ENCODE assay signal across 26 mouse cellular contexts in the genomic region with DNA sequence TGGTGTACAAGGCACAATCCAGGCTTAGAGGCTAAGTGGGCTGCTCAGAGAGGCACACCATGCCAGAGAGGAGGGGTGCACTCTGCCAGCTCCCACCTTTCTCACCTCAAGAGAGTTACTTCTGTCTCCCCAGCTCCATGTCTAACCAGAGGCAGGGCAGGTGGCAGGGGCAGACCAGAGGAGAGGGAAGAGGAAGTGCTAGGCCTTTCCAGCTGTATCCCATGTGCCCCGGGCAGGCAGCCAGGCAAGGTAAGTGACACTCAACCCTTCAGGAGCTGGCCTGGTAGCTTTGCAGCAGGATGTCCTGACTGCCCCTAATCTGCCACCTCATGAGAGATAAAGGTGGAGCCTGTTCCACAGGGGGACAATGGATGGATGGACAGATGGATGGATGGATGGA. TPM values are rescaled to one million over a fixed set of nuclear protein-coding genes. Genes with fewer than 3 reads are reported as not detected.
A peak's percentile ranks its signal among the peaks of the same experiment; 100 is the strongest.
DNase-seq lines count a peak whose midpoint lies in the region; ATAC-seq lines count a peak whose summit lies in the region.
"Had no signal": no experiment of that assay in that cellular context is flagged by ENCODE, and none has a peak within 500 bp of the region (broad histone marks: within the 10 kb centered on the region; RNA-seq: fewer than 3 reads in every experiment).

No protein-coding gene starts in this region.

- DNase-seq in hindbrain, embryonic 10.5 days (ENCODE audit: low spot score) = no peak
- DNase-seq in lung, postnatal 25 days (ENCODE audit: low spot score) = peak; percentile 20
- DNase-seq in lung, postnatal 14 days = no peak
- peak; percentile 19 for DNase-seq in limb, embryonic 11.5 days (ENCODE audit: low spot score)
- DNase-seq: adrenal gland, adult 8-10 months; adrenal gland, postnatal 25 days; cerebellum, adult 11-12 months; cerebellum, adult 8-10 months; cerebellum, postnatal 36 days; embryo, embryonic 11 days; gastrocnemius, postnatal 10 days; gastrocnemius, postnatal 36 days; heart, adult 18-20 months; heart, postnatal 14 days; heart, postnatal 4 days had no signal

- H3K36me3 ChIP-seq in hindbrain, embryonic 10.5 days = no peaks in the 10 kb centered on the region
- H3K36me3 ChIP-seq in hindbrain, embryonic 12.5 days = no peaks in the 10 kb centered on the region
- H3K36me3 ChIP-seq in embryonic facial prominence, embryonic 12.5 days = no peaks in the 10 kb centered on the region
- no peaks in the 10 kb centered on the region for H3K36me3 ChIP-seq in limb, embryonic 11.5 days (ENCODE audit: control insufficient read depth, insufficient read depth, low read length)
- H3K36me3 ChIP-seq in kidney, embryonic 14.5 days (ENCODE audit: control insufficient read depth, insufficient read depth, low read length) = no peaks in the 10 kb centered on the region
- H3K36me3 ChIP-seq: embryonic facial prominence, embryonic 15.5 days; heart, embryonic 13.5 days; hindbrain, embryonic 13.5 days; intestine, embryonic 15.5 days had no signal

- no peak overlapping the region for H3K9ac ChIP-seq in hindbrain, embryonic 12.5 days
- H3K9ac ChIP-seq in embryonic facial prominence, embryonic 12.5 days = 0 out of 2 replicates have a peak overlapping the region, but pooled peaks have one; percentile 8
- H3K9ac ChIP-seq in limb, embryonic 11.5 days (ENCODE audit: low read length) = no peak overlapping the region
- no peak overlapping the region for H3K9ac ChIP-seq in kidney, embryonic 14.5 days (ENCODE audit: low read depth, low read length)
- H3K9ac ChIP-seq: embryonic facial prominence, embryonic 15.5 days; heart, embryonic 13.5 days; hindbrain, embryonic 13.5 days; intestine, embryonic 15.5 days had no signal

- H3K4me1 ChIP-seq in hindbrain, embryonic 10.5 days (replicated peaks) = peaks cover 44% of the 10 kb centered on the region
- peaks cover 31% of the 10 kb centered on the region for H3K4me1 ChIP-seq in hindbrain, embryonic 12.5 days
- H3K4me1 ChIP-seq in embryonic facial prominence, embryonic 12.5 days = peaks cover 33% of the 10 kb centered on the region
- H3K4me1 ChIP-seq in limb, embryonic 11.5 days (ENCODE audit: control insufficient read depth, insufficient read depth, low read length) = peaks cover 43% of the 10 kb centered on the region
- peaks cover 31% of the 10 kb centered on the region for H3K4me1 ChIP-seq in kidney, embryonic 14.5 days (ENCODE audit: control insufficient read depth, insufficient read depth, low read length)

- H3K27ac ChIP-seq in hindbrain, embryonic 10.5 days = peak overlapping the region; percentile 8; the same call in 1 of the 2 replicates
- no peak overlapping the region for H3K27ac ChIP-seq in hindbrain, embryonic 12.5 days
- H3K27ac ChIP-seq in embryonic facial prominence, embryonic 12.5 days = no peak overlapping the region
- H3K27ac ChIP-seq in limb, embryonic 11.5 days (replicated peaks; ENCODE audit: low read depth, low read length) = no peak overlapping the region
- H3K27ac ChIP-seq in kidney, embryonic 14.5 days (ENCODE audit: low read depth, low read length) = no peak overlapping the region
- H3K27ac ChIP-seq: embryonic facial prominence, embryonic 15.5 days; heart, embryonic 13.5 days; hindbrain, embryonic 13.5 days; intestine, embryonic 15.5 days had no signal

- H3K27me3 ChIP-seq in hindbrain, embryonic 10.5 days (ENCODE audit: insufficient read depth, poor library complexity, severe bottlenecking) = peaks cover 99% of the 10 kb centered on the region
- H3K27me3 ChIP-seq in hindbrain, embryonic 12.5 days = peaks cover 71% of the 10 kb centered on the region
- peaks cover 40% of the 10 kb centered on the region for H3K27me3 ChIP-seq in embryonic facial prominence, embryonic 12.5 days
- peaks cover 7% of the 10 kb centered on the region; the same call in 1 of the 2 replicates for H3K27me3 ChIP-seq in limb, embryonic 11.5 days (ENCODE audit: control insufficient read depth, insufficient read depth, low read length)
- H3K27me3 ChIP-seq in kidney, embryonic 14.5 days (ENCODE audit: control insufficient read depth, insufficient read depth, low read length) = no peaks in the 10 kb centered on the region; the same call in 1 of the 2 replicates

- no peaks in the 10 kb centered on the region for H3K9me3 ChIP-seq in hindbrain, embryonic 10.5 days
- H3K9me3 ChIP-seq in hindbrain, embryonic 12.5 days (replicated peaks) = no peaks in the 10 kb centered on the region
- no peaks in the 10 kb centered on the region for H3K9me3 ChIP-seq in embryonic facial prominence, embryonic 12.5 days
- no peaks in the 10 kb centered on the region for H3K9me3 ChIP-seq in limb, embryonic 11.5 days (ENCODE audit: control insufficient read depth, low read length)
- no peaks in the 10 kb centered on the region for H3K9me3 ChIP-seq in kidney, embryonic 14.5 days (ENCODE audit: control insufficient read depth, low read length)
- H3K9me3 ChIP-seq: embryonic facial prominence, embryonic 15.5 days; heart, embryonic 13.5 days; hindbrain, embryonic 13.5 days; intestine, embryonic 15.5 days had no signal

- no peak for ATAC-seq in hindbrain, embryonic 12.5 days (ENCODE audit: low FRiP score)
- no peak for ATAC-seq in embryonic facial prominence, embryonic 12.5 days (ENCODE audit: insufficient number of reproducible peaks, insufficient read depth, low FRiP score, low TSS enrichment)
- ATAC-seq in limb, embryonic 11.5 days (ENCODE audit: insufficient number of reproducible peaks, low FRiP score, low TSS enrichment, low read depth) = no peak
- ATAC-seq in kidney, embryonic 14.5 days (ENCODE audit: low FRiP score, low TSS enrichment) = no peak
- ATAC-seq: activated CD4-positive, CD25-positive, alpha-beta regulatory T cell, adult 4 months; CD4-positive, CD25-positive, alpha-beta regulatory T cell, adult 4 months; forebrain, embryonic 14.5 days; hindbrain, embryonic 16.5 days; intestine, embryonic 15.5 days had no signal

- H3K4me2 ChIP-seq in hindbrain, embryonic 12.5 days (replicated peaks) = no peak overlapping the region
- H3K4me2 ChIP-seq in embryonic facial prominence, embryonic 12.5 days (replicated peaks) = no peak overlapping the region
- H3K4me2 ChIP-seq in limb, embryonic 11.5 days (ENCODE audit: low read depth, severe bottlenecking) = no peak overlapping the region
- no peak overlapping the region for H3K4me2 ChIP-seq in kidney, embryonic 14.5 days (replicated peaks; ENCODE audit: low read depth, low read length)
- H3K4me2 ChIP-seq: embryonic facial prominence, embryonic 15.5 days; heart, embryonic 13.5 days; hindbrain, embryonic 13.5 days; intestine, embryonic 15.5 days had no signal

- 80% methylated on average over 1 of the region's 1 CpGs for WGBS in hindbrain, embryonic 10.5 days
- WGBS in hindbrain, embryonic 12.5 days = 83% methylated on average over 1 of the region's 1 CpGs
- 91% methylated on average over 1 of the region's 1 CpGs for WGBS in embryonic facial prominence, embryonic 12.5 days
- 76% methylated on average over 1 of the region's 1 CpGs for WGBS in limb, embryonic 11.5 days
- WGBS in kidney, embryonic 14.5 days = 79% methylated on average over 1 of the region's 1 CpGs

- no peak overlapping the region for H3K4me3 ChIP-seq in hindbrain, embryonic 10.5 days
- H3K4me3 ChIP-seq in hindbrain, embryonic 12.5 days = no peak overlapping the region
- no peak overlapping the region for H3K4me3 ChIP-seq in embryonic facial prominence, embryonic 12.5 days
- H3K4me3 ChIP-seq in limb, embryonic 11.5 days (ENCODE audit: low read depth, low read length) = no peak overlapping the region
- no peak overlapping the region for H3K4me3 ChIP-seq in kidney, embryonic 14.5 days (ENCODE audit: low read length)
- H3K4me3 ChIP-seq: embryonic facial prominence, embryonic 15.5 days; heart, embryonic 13.5 days; hindbrain, embryonic 13.5 days; intestine, embryonic 15.5 days had no signal

RNA-seq across cellular contexts. Expression of a gene that starts 5.2 kb away (rescaled TPM):
- polyA plus RNA-seq in hindbrain, embryonic 10.5 days (2016; fragmentation: Nextera tagmentation; extraction: Ambion mirVana) = 28.7 and 51.6 TPM in 2 replicates
- 38.6 and 41.3 TPM in 2 replicates for polyA plus RNA-seq in hindbrain, embryonic 12.5 days (2016; fragmentation: Nextera tagmentation; extraction: Ambion mirVana)
- polyA plus RNA-seq in embryonic facial prominence, embryonic 12.5 days (2016; fragmentation: Nextera tagmentation; extraction: Ambion mirVana) = 33.0 and 36.7 TPM in 2 replicates
- 12.4 and 13.4 TPM in 2 replicates for polyA plus RNA-seq in limb, embryonic 11.5 days (2014; fragmentation: Nextera tagmentation; extraction: Ambion mirVana)
- polyA plus RNA-seq in kidney, embryonic 14.5 days (2014; fragmentation: Nextera tagmentation; extraction: Ambion mirVana) = 16.8 and 23.4 TPM in 2 replicates
- polyA plus RNA-seq: activated CD4-positive, CD25-positive, alpha-beta regulatory T cell, adult 4 months; CD4-positive, CD25-positive, alpha-beta regulatory T cell, adult 4 months had no signal

Comparison
In these comparisons a context has a peak if more than half of its experiments do, and no peak if none do; other contexts are left out.
1. DNase-seq: peak in lung, postnatal 25 days (single experiment) and limb, embryonic 11.5 days (single experiment); none in hindbrain, embryonic 10.5 days (single experiment) and lung, postnatal 14 days (single experiment).